Mouse (Mus musculus): ENCODE results near the gene Tcte3.
"Not testable (repeated sequence)": the region's sequence is repeated elsewhere in the genome, so short reads cannot be mapped to it uniquely, and the experiment has no call there.

Gene Tcte3

DNA sequence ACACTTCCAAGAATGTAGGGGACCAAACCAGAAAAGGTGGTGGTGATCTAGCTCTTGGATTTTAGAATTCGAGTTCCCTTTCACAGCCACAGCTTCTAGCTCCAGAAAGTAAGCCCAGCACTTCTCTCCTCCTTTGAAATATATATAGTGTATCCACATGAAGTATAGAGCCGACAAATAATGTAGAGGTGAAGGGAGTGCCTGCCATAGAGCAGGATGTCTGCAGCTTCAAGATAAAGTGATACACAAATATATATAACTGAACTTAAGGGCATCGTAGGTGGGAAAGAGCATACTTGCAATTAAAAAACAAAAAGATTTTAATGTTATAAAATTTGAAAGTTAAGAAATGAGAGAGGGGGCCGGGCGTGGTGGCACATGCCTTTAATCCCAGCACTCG is 15.8 kb downstream of the Tcte3 start:
- DNase-seq: not testable (repeated sequence)

DNA sequence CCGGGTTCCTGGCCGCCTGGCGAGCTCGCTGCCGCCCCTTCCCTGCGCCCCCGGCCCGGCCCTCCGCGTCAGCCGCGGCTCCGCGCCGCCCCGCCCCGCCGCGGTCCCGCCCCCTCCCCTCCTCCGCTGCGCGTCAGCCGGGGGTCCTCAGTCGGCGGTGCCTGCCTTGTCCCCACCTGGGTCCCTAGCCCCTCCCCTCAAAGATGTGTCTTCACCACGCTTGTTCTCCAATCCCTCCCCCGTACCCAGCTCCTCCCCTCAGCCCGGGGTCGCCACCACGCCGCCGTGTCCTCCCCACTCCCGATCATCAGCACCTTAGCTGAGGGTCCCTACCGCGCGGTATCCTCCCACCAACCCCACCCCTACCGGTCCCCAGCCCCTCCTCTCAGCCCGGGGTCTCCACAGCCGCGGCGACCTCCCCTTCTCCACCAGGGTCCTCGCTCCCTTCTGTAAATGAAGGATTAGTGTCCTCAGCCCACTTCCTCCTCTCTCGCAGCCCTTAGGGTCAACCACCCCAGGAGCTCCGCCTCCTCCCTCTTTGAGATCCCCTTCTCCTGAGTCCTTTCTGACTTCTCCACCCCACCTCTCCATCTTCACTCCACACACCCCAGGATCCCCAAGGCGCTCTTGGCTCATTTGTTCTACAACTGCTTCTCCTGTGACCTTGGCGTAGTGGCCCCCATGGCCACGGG is 16.6 kb downstream of the Tcte3 start:
- not testable (repeated sequence) for DNase-seq

DNA sequence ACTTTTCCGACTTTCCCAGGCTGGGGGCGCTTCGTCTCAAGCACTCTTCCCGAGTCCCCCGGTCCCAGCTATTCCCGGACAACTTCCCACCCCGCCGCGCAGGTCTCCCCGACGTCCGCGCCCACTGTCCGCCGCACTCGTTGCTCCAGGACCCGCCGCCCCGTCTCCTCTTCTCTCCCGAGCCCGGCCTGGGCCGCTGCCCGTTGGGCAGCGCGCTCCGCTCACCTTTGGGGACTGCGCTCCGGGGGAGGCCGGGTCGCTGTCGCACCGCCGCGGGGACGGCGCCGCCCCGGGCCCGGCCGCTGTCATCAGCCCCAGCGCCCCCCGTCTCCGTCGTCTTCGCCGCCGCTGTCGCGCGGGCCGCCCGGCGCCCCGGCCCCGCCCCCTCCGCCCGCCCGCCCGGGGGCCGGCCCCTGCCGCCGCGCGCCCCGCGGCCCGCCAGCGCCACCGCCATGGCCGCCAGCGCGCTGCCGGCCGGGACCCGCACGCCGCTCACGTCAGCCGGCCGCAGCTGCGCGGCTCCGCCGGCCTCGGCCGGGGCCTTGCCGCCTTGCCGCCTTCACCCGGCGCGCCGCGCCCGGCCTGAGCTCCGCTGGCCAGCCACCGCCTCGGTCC is 17.3 kb downstream of the Tcte3 start:
- not testable (repeated sequence) for DNase-seq

DNA sequence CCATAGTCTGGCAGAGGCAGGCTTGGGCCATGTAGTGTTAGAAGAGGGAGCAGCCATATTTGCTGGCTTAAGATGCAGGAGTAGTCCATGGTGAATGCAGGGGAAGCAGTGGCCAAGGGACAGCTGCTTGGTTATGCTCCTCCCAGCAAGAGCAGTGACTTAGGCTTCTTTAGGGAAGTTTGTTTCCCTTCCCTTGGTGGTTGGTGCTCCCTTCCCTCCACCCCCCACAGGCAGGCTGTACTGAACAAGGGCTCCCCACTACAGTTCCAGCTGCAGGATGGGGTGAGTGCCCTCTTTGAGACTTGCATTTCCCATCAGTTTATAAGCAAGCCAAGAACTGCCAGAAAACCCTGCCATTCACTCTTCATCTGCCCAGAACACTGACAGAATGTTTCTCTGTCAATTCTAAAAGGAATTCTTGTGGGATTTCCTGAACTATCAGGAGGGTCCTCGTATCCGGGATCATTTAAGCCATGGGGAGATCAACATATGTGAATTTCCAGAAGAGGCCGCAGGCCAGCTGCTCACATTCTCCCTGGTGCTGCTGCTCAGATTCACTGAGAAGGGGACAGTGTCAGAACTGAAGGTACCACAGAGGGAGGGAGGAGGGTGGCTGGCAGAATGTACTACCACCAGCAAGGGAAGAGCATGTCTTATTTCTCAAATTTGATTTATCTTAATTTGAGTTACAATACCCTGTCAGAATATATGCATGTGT is 19.6 kb downstream of the Tcte3 start:
- peak; percentile 44 for DNase-seq

DNA sequence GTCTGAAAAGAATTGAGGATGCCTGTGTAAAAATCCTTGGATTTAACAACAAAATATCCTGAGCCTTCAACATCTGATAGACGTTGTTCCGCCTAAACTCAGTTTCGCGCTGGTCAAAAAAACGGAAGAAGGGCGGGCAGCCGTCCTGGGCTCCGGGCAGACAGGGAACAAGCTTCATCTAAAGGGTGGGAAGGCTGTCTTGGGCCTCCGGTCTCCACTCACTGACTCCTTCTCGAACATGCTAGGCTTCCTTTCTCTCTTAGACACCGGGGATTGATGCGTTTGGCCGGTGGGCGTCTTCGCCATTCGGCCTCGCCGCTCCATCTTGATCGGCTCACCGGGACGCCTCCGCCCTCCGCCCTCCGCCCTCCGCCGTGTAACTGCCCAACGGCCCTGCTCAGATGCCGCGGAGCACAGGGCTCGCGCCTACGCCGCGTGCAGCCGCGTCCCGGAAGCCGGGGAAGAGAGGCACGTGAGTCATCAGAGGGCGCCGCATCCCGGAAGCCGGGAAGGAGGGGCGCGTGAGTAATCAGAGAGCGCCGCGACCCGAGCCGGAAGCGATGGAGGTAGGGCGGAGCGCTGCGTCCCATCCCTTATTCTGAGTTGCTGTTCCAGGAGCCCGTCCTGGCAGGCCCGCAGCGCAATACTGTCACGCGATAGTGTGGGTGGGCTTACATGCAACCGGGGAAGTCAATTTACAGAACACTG is 31.4 kb downstream of the Tcte3 start, which contains the start of gene Gm3435:
Gm3435 (plus strand) TSS at position 471 of the 708 bp plus-strand sequence.
- not testable (repeated sequence) for DNase-seq

DNA sequence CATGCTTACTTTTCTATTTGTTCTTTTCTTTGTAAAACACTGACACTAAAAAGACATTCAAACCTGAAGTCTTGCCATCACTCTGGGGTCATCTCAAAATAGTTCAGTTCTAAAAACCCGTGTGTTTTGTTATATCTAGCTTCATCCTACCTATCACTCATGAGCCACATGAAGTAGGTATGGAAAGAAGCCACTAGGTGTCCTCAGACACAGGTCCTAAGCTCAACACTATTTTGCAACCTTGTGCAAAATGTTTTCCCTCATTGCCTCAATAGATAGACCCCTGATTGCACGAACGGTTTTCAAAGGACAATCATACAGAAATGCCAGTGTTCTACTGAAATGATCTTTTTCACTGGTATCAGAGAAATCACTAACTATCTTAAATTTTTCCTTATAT is 32.2 kb downstream of the Tcte3 start:
- DNase-seq: not testable (repeated sequence)

DNA sequence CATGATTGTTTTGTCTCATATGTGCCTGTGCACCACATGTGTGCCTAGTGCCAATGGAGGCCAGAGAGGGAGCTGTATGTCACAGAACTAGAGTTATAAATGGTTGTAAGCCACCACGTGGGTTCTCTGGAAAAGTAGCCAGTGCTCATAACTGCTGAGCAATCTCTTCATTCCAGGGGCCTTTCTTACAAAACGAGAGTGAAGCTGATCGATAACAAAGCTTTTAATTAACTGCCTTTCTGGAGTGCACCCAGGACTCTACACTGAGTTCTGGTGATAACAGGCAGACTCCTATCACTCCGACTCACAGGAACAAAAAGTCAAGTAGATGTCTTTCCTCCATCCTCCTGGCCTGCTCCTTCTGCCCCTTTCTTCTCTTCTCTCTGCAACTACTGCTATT is 41.2 kb downstream of the Tcte3 start:
- not testable (repeated sequence) for DNase-seq

DNA sequence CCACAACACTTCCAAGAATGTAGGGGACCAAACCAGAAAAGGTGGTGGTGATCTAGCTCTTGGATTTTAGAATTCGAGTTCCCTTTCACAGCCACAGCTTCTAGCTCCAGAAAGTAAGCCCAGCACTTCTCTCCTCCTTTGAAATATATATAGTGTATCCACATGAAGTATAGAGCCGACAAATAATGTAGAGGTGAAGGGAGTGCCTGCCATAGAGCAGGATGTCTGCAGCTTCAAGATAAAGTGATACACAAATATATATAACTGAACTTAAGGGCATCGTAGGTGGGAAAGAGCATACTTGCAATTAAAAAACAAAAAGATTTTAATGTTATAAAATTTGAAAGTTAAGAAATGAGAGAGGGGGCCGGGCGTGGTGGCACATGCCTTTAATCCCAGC is 47.1 kb downstream of the Tcte3 start:
- not testable (repeated sequence) for DNase-seq

DNA sequence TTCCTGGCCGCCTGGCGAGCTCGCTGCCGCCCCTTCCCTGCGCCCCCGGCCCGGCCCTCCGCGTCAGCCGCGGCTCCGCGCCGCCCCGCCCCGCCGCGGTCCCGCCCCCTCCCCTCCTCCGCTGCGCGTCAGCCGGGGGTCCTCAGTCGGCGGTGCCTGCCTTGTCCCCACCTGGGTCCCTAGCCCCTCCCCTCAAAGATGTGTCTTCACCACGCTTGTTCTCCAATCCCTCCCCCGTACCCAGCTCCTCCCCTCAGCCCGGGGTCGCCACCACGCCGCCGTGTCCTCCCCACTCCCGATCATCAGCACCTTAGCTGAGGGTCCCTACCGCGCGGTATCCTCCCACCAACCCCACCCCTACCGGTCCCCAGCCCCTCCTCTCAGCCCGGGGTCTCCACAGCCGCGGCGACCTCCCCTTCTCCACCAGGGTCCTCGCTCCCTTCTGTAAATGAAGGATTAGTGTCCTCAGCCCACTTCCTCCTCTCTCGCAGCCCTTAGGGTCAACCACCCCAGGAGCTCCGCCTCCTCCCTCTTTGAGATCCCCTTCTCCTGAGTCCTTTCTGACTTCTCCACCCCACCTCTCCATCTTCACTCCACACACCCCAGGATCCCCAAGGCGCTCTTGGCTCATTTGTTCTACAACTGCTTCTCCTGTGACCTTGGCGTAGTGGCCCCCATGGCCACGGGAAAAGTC is 48.0 kb downstream of the Tcte3 start:
- not testable (repeated sequence) for DNase-seq

DNA sequence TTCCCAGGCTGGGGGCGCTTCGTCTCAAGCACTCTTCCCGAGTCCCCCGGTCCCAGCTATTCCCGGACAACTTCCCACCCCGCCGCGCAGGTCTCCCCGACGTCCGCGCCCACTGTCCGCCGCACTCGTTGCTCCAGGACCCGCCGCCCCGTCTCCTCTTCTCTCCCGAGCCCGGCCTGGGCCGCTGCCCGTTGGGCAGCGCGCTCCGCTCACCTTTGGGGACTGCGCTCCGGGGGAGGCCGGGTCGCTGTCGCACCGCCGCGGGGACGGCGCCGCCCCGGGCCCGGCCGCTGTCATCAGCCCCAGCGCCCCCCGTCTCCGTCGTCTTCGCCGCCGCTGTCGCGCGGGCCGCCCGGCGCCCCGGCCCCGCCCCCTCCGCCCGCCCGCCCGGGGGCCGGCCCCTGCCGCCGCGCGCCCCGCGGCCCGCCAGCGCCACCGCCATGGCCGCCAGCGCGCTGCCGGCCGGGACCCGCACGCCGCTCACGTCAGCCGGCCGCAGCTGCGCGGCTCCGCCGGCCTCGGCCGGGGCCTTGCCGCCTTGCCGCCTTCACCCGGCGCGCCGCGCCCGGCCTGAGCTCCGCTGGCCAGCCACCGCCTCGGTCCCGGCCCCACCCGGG is 48.7 kb downstream of the Tcte3 start:
- not testable (repeated sequence) for DNase-seq

DNA sequence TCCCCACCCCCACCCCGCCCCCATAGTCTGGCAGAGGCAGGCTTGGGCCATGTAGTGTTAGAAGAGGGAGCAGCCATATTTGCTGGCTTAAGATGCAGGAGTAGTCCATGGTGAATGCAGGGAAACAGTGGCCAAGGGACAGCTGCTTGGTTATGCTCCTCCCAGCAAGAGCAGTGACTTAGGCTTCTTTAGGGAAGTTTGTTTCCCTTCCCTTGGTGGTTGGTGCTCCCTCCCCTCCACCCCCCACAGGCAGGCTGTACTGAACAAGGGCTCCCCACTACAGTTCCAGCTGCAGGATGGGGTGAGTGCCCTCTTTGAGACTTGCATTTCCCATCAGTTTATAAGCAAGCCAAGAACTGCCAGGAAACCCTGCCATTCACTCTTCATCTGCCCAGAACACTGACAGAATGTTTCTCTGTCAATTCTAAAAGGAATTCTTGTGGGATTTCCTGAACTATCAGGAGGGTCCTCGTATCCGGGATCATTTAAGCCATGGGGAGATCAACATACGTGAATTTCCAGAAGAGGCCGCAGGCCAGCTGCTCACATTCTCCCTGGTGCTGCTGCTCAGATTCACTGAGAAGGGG is 51.1 kb downstream of the Tcte3 start:
- DNase-seq: peak; percentile 6

DNA sequence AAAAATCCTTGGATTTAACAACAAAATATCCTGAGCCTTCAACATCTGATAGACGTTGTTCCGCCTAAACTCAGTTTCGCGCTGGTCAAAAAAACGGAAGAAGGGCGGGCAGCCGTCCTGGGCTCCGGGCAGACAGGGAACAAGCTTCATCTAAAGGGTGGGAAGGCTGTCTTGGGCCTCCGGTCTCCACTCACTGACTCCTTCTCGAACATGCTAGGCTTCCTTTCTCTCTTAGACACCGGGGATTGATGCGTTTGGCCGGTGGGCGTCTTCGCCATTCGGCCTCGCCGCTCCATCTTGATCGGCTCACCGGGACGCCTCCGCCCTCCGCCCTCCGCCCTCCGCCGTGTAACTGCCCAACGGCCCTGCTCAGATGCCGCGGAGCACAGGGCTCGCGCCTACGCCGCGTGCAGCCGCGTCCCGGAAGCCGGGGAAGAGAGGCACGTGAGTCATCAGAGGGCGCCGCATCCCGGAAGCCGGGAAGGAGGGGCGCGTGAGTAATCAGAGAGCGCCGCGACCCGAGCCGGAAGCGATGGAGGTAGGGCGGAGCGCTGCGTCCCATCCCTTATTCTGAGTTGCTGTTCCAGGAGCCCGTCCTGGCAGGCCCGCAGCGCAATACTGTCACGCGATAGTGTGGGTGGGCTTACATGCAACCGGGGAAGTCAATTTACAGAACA is 62.8 kb downstream of the Tcte3 start, which contains the start of the genes 9030025P20Rik and Gm3417:
9030025P20Rik (plus strand) TSS at position 107 of the 677 bp plus-strand sequence.
Gm3417 (minus strand) TSS at position 429 of the 677 bp plus-strand sequence.
- DNase-seq: not testable (repeated sequence)

DNA sequence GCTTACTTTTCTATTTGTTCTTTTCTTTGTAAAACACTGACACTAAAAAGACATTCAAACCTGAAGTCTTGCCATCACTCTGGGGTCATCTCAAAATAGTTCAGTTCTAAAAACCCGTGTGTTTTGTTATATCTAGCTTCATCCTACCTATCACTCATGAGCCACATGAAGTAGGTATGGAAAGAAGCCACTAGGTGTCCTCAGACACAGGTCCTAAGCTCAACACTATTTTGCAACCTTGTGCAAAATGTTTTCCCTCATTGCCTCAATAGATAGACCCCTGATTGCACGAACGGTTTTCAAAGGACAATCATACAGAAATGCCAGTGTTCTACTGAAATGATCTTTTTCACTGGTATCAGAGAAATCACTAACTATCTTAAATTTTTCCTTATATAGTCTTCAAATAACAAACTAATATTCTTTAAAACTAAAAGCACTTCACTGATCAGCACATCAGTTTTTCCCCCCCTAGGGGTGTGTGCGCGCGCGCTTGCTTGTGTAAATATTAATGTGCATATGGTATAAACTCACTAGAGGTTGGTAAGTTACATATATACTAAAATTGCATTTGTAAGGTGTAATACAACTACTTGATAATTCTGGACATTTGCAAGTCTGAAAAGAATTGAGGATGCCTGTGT is 63.4 kb downstream of the Tcte3 start:
- not testable (repeated sequence) for DNase-seq

Data from lung, postnatal 10 days (tissue).